In the genomic region with DNA sequence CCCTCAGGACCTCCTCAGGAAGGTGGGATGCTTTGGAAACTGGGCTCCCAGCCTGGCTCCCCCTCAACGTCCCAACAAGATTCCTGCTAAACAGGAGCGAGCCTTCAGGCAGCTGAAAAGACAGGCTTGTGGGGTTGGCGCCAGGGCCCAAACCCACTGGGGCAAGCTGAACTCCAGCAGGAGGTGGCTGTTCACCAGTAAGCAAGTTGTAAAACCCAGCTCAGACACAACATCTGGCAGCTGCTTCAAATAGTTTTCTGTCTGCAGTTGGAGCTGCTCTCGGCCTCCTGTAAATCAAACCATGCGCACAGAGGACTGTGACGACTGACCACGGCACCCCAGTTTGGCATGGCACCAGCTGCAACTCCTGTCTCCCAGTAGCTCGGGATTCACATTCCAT, we compare ENCODE assay signal across 8 mouse cellular contexts.
DNase-seq lines count a peak whose midpoint lies in the region; ATAC-seq and TF ChIP-seq lines count a peak whose summit lies in the region.
"Had no signal": no experiment of that assay in that cellular context is flagged by ENCODE, and none has a peak within 500 bp of the region (broad histone marks: within the 10 kb centered on the region; RNA-seq: fewer than 3 reads in every experiment).

No protein-coding gene starts in this region.

- no peak for ATAC-seq in heart, embryonic 12.5 days (ENCODE audit: insufficient number of reproducible peaks, low FRiP score)
- peak; percentile 20 for ATAC-seq in kidney, embryonic 16.5 days (ENCODE audit: low FRiP score, low TSS enrichment)

- no peak overlapping the region for H3K4me3 ChIP-seq in C2C12 (ENCODE audit: insufficient read depth, poor library complexity, severe bottlenecking)
- no peak overlapping the region for H3K4me3 ChIP-seq in heart, embryonic 12.5 days
- no peak overlapping the region for H3K4me3 ChIP-seq in kidney, embryonic 16.5 days (ENCODE audit: low read length)
- no peak overlapping the region for H3K4me3 ChIP-seq in small intestine, adult 2 months (ENCODE audit: low read depth, low read length)
- H3K4me3 ChIP-seq: midbrain, embryonic 12.5 days had no signal

- H3K79me2 ChIP-seq in C2C12 (ENCODE audit: control insufficient read depth, insufficient read depth) = no peaks in the 10 kb centered on the region

- H3K4me1 ChIP-seq in heart, embryonic 12.5 days (replicated peaks) = peaks cover 58% of the 10 kb centered on the region
- peaks cover 71% of the 10 kb centered on the region for H3K4me1 ChIP-seq in kidney, embryonic 16.5 days (ENCODE audit: insufficient read depth, low read length)
- peaks cover 34% of the 10 kb centered on the region for H3K4me1 ChIP-seq in small intestine, adult 2 months (ENCODE audit: control insufficient read depth, insufficient read depth, insufficient read length, low read length)

- DNase-seq in adrenal gland, postnatal 14 days = peak; percentile 80
- no peak for DNase-seq in c-Kit-positive CD71-positive TER-119-positive erythroid progenitor cells, embryonic 14.5 days (ENCODE audit: low spot score)
- DNase-seq in cerebellum, adult 8-10 months = no peak

- TF ChIP-seq POLR2A in small intestine, adult 2 months (IDR thresholded peaks at IDR 0.05; ENCODE audit: low read depth, low read length) = no peak

- WGBS in heart, embryonic 12.5 days = 62% methylated on average over 8 of the region's 8 CpGs
- 24% methylated on average over 8 of the region's 8 CpGs for WGBS in kidney, embryonic 16.5 days
- 76% methylated on average over 8 of the region's 8 CpGs for WGBS in small intestine, adult 2 months

- no peak overlapping the region for H3K4me2 ChIP-seq in heart, embryonic 12.5 days
- no peak overlapping the region for H3K4me2 ChIP-seq in kidney, embryonic 16.5 days (replicated peaks; ENCODE audit: low read depth, low read length)
- H3K4me2 ChIP-seq: midbrain, embryonic 12.5 days had no signal

- peak overlapping the region; percentile 25 for H3ac ChIP-seq in C2C12 (ENCODE audit: control insufficient read depth, insufficient read length, low read depth)

- no peak overlapping the region for H3K9ac ChIP-seq in heart, embryonic 12.5 days
- H3K9ac ChIP-seq in kidney, embryonic 16.5 days (replicated peaks; ENCODE audit: low read length) = 0 out of 2 replicates have a peak overlapping the region, but pooled peaks have one; percentile 39
- H3K9ac ChIP-seq: midbrain, embryonic 12.5 days had no signal

- TF ChIP-seq CTCF in C2C12 (IDR thresholded peaks at IDR 0.05; ENCODE audit: control insufficient read depth, insufficient read depth, insufficient read length) = no peak
- TF ChIP-seq CTCF in small intestine, adult 2 months (IDR thresholded peaks at IDR 0.05; ENCODE audit: extremely low read depth, insufficient read length, insufficient replicate concordance, low read depth, low read length) = no peak

- H3K27me3 ChIP-seq in C2C12 (ENCODE audit: control insufficient read depth, insufficient read depth, insufficient read length) = no peaks in the 10 kb centered on the region
- H3K27me3 ChIP-seq in heart, embryonic 12.5 days (replicated peaks) = no peaks in the 10 kb centered on the region
- H3K27me3 ChIP-seq in kidney, embryonic 16.5 days (ENCODE audit: insufficient read depth, low read length) = no peaks in the 10 kb centered on the region
- H3K27me3 ChIP-seq in small intestine, adult 2 months (ENCODE audit: control insufficient read depth, insufficient read depth, low read length) = no peaks in the 10 kb centered on the region

- no peaks in the 10 kb centered on the region for H3K9me3 ChIP-seq in heart, embryonic 12.5 days (replicated peaks)
- H3K9me3 ChIP-seq in kidney, embryonic 16.5 days (ENCODE audit: low read length) = no peaks in the 10 kb centered on the region
- H3K9me3 ChIP-seq: midbrain, embryonic 12.5 days had no signal

- H3K79me3 ChIP-seq in C2C12 (ENCODE audit: low read depth) = no peaks in the 10 kb centered on the region

- H3K36me3 ChIP-seq in C2C12 (ENCODE audit: control insufficient read depth, insufficient read depth) = no peaks in the 10 kb centered on the region
- H3K36me3 ChIP-seq in heart, embryonic 12.5 days = no peaks in the 10 kb centered on the region
- no peaks in the 10 kb centered on the region for H3K36me3 ChIP-seq in kidney, embryonic 16.5 days (ENCODE audit: insufficient read depth, low read length)
- no peaks in the 10 kb centered on the region for H3K36me3 ChIP-seq in small intestine, adult 2 months (ENCODE audit: control insufficient read depth, insufficient read depth, low read length)
- H3K36me3 ChIP-seq: midbrain, embryonic 12.5 days had no signal

- peak overlapping the region; percentile 65 for H3K27ac ChIP-seq in heart, embryonic 12.5 days (ENCODE audit: poor library complexity, severe bottlenecking)
- peak overlapping the region; percentile 97 for H3K27ac ChIP-seq in kidney, embryonic 16.5 days (ENCODE audit: low read length)
- H3K27ac ChIP-seq in small intestine, adult 2 months (ENCODE audit: insufficient read depth, low read depth, low read length) = peak overlapping the region; percentile 76
- H3K27ac ChIP-seq: midbrain, embryonic 12.5 days had no signal

TF ChIP-seq in C2C12, 6 proteins besides CTCF, POLR2A, EP300 and RAD21:
- no peak for TF ChIP-seq USF1 (IDR thresholded peaks at IDR 0.05; ENCODE audit: low read depth)
- no peak for TF ChIP-seq MAX (IDR thresholded peaks at IDR 0.05)
- no peak for TF ChIP-seq MYOD1 (IDR thresholded peaks at IDR 0.05; ENCODE audit: control insufficient read depth, insufficient read length, low read depth)
